Mouse (Mus musculus) midbrain, embryonic 14.5 days (tissue): ENCODE data around the gene Fgfr2. TPM values are rescaled to one million over a fixed set of nuclear protein-coding genes. Genes with fewer than 3 reads are reported as not detected.

Source experiments
- ATAC-seq: fragments of 200-750 bp; cut with Nextera tagmentation; 2 replicates; pipeline ENCODE4 v1.8.0; 2017; ENCODE audit warnings: moderate number of reproducible peaks, moderate library complexity; ENCODE audit not compliant: low FRiP score, low TSS enrichment
- DNase-seq: peaks from one replicate; pipeline ENCODE4 v3.0.0-alpha.2; 2015
- H3K27ac ChIP-seq: fragments of 300-500 bp; sonication (generic); replicated peaks from 2 replicates; pipeline ENCODE4 v1.5.1; 2014; ENCODE audit warnings: mild to moderate bottlenecking, low read depth, low read length, moderate library complexity
- H3K27me3 ChIP-seq: fragments of 300-500 bp; sonication (generic); 2 replicates; pipeline ENCODE4 v1.6.1; 2014; ENCODE audit warnings: low read length, control low read depth, mixed read lengths; ENCODE audit not compliant: control insufficient read depth, insufficient read depth
- H3K36me3 ChIP-seq: fragments of 300-500 bp; sonication (generic); 2 replicates; pipeline ENCODE4 v1.6.1; 2014; ENCODE audit warnings: low read length, control low read depth; ENCODE audit not compliant: control insufficient read depth, insufficient read depth
- H3K4me1 ChIP-seq: fragments of 300-500 bp; sonication (generic); 2 replicates; pipeline ENCODE4 v1.6.1; 2014; ENCODE audit warnings: mild to moderate bottlenecking, antibody characterized with exemption, low read length, control low read depth; ENCODE audit not compliant: control insufficient read depth, insufficient read depth
- H3K4me2 ChIP-seq: fragments of 300-500 bp; sonication (generic); 2 replicates; pipeline ENCODE4 v1.6.1; 2014; ENCODE audit warnings: mild to moderate bottlenecking, low read length, moderate library complexity
- H3K4me3 ChIP-seq: fragments of 300-500 bp; sonication (generic); replicated peaks from 2 replicates; pipeline ENCODE4 v1.5.1; 2014; ENCODE audit warnings: low read depth, low read length
- H3K9ac ChIP-seq: fragments of 300-500 bp; sonication (generic); replicated peaks from 2 replicates; pipeline ENCODE4 v1.6.1; 2014; ENCODE audit warnings: mild to moderate bottlenecking, low read length, moderate library complexity
- H3K9me3 ChIP-seq: fragments of 300-500 bp; sonication (generic); 2 replicates; pipeline ENCODE4 v1.6.1; 2016; ENCODE audit warnings: low read length, control low read depth, mixed read lengths; ENCODE audit not compliant: control insufficient read depth
- WGBS: fragments of 180-500 bp; shearing (Covaris S2); extraction: QIAGEN DNeasy Blood & Tissue Kit; methylation state at CpG from one replicate; pipeline ENCODE4 v1.1.7; 2014; 5-methylcytosine and 5-hydroxymethylcytosine counted together
- polyA plus RNA-seq: library from polyadenylated mRNA; unstranded; fragments of >200 nt; fragmentation: Nextera tagmentation; extraction: Ambion mirVana; gene quantifications from 2 replicates; pipeline ENCODE4 v1.2.1, GENCODE M21; 2014

The Fgfr2 gene
- polyA plus RNA-seq, 1 experiment from 2014 or later, result 28.1 TPM

- Histone ChIP-seq H3K4me1 (no peaks in the 10 kb centered on the region), H3K9ac (no peak overlapping the region), H3K4me2 (no peak overlapping the region), H3K36me3 (no peaks in the 10 kb centered on the region), H3K4me3 (no peak overlapping the region), H3K27me3 (no peaks in the 10 kb centered on the region), H3K9me3 (no peaks in the 10 kb centered on the region), H3K27ac (no peak overlapping the region)
- DNase-seq (no peak), ATAC-seq (no peak)
- WGBS, result 88% methylated on average over 3 of the region's 3 CpGs
Observed at GRCm38 (mm10) chr7:132682336-132682735, 440.8 kb downstream of the Fgfr2 start.

- H3K36me3 ChIP-seq, result no peaks in the 10 kb centered on the region
- WGBS, result 89% methylated on average over 1 of the region's 1 CpGs
- no peaks in the 10 kb centered on the region for H3K4me1 ChIP-seq
- no peak overlapping the region for H3K9ac ChIP-seq
- H3K27ac ChIP-seq, result no peak overlapping the region
- H3K27me3 ChIP-seq, result no peaks in the 10 kb centered on the region
- DNase-seq, result no peak
- no peak overlapping the region for H3K4me3 ChIP-seq
- no peaks in the 10 kb centered on the region for H3K9me3 ChIP-seq
- H3K4me2 ChIP-seq, result no peak overlapping the region
- ATAC-seq, result no peak
Observed at GRCm38 (mm10) chr7:132681831-132682230, 441.3 kb downstream of the Fgfr2 start.

- Histone ChIP-seq H3K4me3 (no peak overlapping the region), H3K36me3 (no peaks in the 10 kb centered on the region), H3K9me3 (no peaks in the 10 kb centered on the region), H3K27me3 (no peaks in the 10 kb centered on the region), H3K4me1 (no peaks in the 10 kb centered on the region), H3K27ac (no peak overlapping the region), H3K9ac (no peak overlapping the region), H3K4me2 (no peak overlapping the region)
- 81% methylated on average over 11 of the region's 11 CpGs for WGBS
- no peak for DNase-seq
- ATAC-seq, result no peak
Observed at GRCm38 (mm10) chr7:132681296-132681695, 441.9 kb downstream of the Fgfr2 start.

DNA sequence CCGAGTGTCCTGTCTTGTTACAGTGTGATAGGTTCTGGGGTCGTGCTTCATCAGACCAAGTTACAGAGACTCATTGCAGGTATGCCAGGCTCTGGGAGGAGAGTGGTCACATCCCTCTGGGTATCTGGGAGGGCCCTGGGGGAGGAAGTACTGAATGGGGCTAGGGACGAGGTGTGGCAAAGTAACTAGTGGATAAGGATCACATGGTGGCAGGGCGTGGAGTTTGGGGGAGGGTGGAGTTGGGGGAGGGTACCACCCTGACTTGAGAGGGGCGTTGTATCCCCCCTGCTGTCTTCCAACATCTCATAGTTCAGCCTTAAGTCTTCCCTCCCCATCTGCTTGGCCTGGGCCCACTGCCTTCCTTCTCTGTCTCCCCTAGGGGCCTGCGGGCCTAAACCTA, 443.6 kb downstream of the Fgfr2 start:
- Histone ChIP-seq H3K9me3 (no peaks in the 10 kb centered on the region), H3K27ac (no peak overlapping the region), H3K4me2 (no peak overlapping the region), H3K9ac (no peak overlapping the region), H3K27me3 (no peaks in the 10 kb centered on the region), H3K4me3 (no peak overlapping the region), H3K36me3 (no peaks in the 10 kb centered on the region), H3K4me1 (no peaks in the 10 kb centered on the region)
- DNase-seq (no peak), ATAC-seq (no peak)
- WGBS, result 87% methylated on average over 6 of the region's 6 CpGs

- DNase-seq, result no peak
- ATAC-seq, result no peak
Observed at GRCm38 (mm10) chr7:132679117-132679516, 444.0 kb downstream of the Fgfr2 start.

DNA sequence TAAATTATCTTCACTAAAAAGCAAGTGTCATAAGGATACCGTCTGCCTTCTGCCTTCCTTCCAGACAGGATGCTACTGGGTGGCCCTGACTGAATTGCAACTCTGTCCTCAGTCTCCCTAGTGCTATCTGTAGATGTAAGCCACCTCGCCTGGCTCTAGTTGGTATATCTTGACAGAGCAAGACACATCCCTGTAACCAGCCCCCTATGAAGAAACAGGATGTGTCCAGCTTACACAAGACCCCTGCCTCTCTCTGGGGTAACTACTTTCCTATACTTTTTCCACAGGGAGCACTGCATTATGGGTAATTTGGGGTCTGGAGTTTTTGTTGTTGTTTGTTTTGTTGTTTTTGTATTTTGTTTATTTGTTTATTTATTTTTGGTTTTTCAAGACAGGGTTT, 447.2 kb downstream of the Fgfr2 start:
- no peaks in the 10 kb centered on the region for H3K4me1 ChIP-seq
- ATAC-seq, result no peak
- no peak overlapping the region for H3K27ac ChIP-seq
- no peak overlapping the region for H3K4me2 ChIP-seq
- 92% methylated on average over 2 of the region's 2 CpGs for WGBS
- H3K4me3 ChIP-seq, result no peak overlapping the region
- no peaks in the 10 kb centered on the region for H3K27me3 ChIP-seq
- no peaks in the 10 kb centered on the region for H3K36me3 ChIP-seq
- DNase-seq, result no peak
- H3K9ac ChIP-seq, result no peak overlapping the region
- H3K9me3 ChIP-seq, result no peaks in the 10 kb centered on the region

More at GRCm38 (mm10) chr7:132679117-132679516, 444.0 kb downstream of the Fgfr2 start:
- H3K9me3 ChIP-seq, result no peaks in the 10 kb centered on the region
- no peak overlapping the region for H3K4me2 ChIP-seq
- H3K27me3 ChIP-seq, result no peaks in the 10 kb centered on the region
- no peak overlapping the region for H3K4me3 ChIP-seq
- H3K9ac ChIP-seq, result no peak overlapping the region
- no peaks in the 10 kb centered on the region for H3K36me3 ChIP-seq
- H3K4me1 ChIP-seq, result no peaks in the 10 kb centered on the region
- 74% methylated on average over 4 of the region's 4 CpGs for WGBS
- H3K27ac ChIP-seq, result no peak overlapping the region

- Histone ChIP-seq H3K4me1 (no peaks in the 10 kb centered on the region), H3K9ac (no peak overlapping the region), H3K27ac (no peak overlapping the region), H3K4me3 (no peak overlapping the region), H3K9me3 (no peaks in the 10 kb centered on the region), H3K4me2 (no peak overlapping the region), H3K36me3 (no peaks in the 10 kb centered on the region), H3K27me3 (no peaks in the 10 kb centered on the region)
- 59% methylated on average over 17 of the region's 17 CpGs for WGBS
- no peak for DNase-seq
- no peak for ATAC-seq
Observed at GRCm38 (mm10) chr7:132673931-132674755, 449.0 kb downstream of the Fgfr2 start.

DNA sequence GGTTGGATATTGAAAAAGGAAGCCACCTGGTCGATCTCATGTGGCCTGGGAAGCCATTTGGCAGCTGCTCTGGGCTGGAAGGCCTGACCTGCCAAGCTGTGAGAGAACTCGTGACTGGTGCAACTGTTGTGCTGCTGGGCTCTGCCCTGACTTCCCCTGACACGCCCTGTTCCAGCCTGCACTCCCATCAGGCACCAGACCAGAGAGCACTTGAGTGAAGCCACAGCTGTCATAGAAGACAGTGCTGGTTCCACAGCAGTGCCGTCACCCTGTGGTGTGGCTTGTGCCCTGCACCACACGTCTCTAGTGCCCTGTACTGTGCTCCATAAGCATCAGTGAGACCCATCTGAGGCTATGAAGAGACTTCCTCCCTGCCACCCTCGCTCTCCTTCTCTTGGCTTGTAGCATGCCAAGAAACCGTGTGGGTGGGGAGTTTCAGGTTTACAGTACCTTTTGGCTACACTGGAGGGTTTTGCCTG, 450.6 kb downstream of the Fgfr2 start:
- H3K27ac ChIP-seq, result no peak overlapping the region
- 84% methylated on average over 7 of the region's 7 CpGs for WGBS

GRCm38 (mm10) chr7:132670863-132671165, 452.3 kb downstream of the Fgfr2 start:
- 92% methylated on average over 3 of the region's 3 CpGs for WGBS
- Histone ChIP-seq H3K9me3 (no peaks in the 10 kb centered on the region), H3K4me2 (no peak overlapping the region), H3K4me3 (no peak overlapping the region), H3K27me3 (no peaks in the 10 kb centered on the region), H3K4me1 (no peaks in the 10 kb centered on the region), H3K27ac (no peak overlapping the region), H3K36me3 (no peaks in the 10 kb centered on the region), H3K9ac (no peak overlapping the region)
- ATAC-seq (no peak), DNase-seq (no peak)

More for the DNA sequence above, 450.6 kb downstream of the Fgfr2 start:
- no peak overlapping the region for H3K4me2 ChIP-seq
- ATAC-seq, result no peak
- H3K9me3 ChIP-seq, result no peaks in the 10 kb centered on the region
- no peaks in the 10 kb centered on the region for H3K4me1 ChIP-seq
- no peaks in the 10 kb centered on the region for H3K27me3 ChIP-seq
- H3K9ac ChIP-seq, result no peak overlapping the region
- no peak overlapping the region for H3K4me3 ChIP-seq
- no peak for DNase-seq
- no peaks in the 10 kb centered on the region for H3K36me3 ChIP-seq
